Mouse (Mus musculus) lung, adult 2 months (tissue): ENCODE measurements around the gene Cd81.

Source experiments
- CTCF ChIP-seq: fragments of 200-500 bp; IDR thresholded peaks from 2 replicates; pipeline ENCODE4 v1.5.1; 2011; ENCODE audit warnings: mild to moderate bottlenecking, low read length, control low read depth; ENCODE audit not compliant: insufficient read depth
- POLR2A ChIP-seq: fragments of 200-500 bp; IDR thresholded peaks from 2 replicates; pipeline ENCODE4 v1.6.1; 2011; ENCODE audit warnings: low read depth, mild to moderate bottlenecking, control low read depth, low read length, borderline replicate concordance; ENCODE audit errors: extremely low read depth

DNA sequence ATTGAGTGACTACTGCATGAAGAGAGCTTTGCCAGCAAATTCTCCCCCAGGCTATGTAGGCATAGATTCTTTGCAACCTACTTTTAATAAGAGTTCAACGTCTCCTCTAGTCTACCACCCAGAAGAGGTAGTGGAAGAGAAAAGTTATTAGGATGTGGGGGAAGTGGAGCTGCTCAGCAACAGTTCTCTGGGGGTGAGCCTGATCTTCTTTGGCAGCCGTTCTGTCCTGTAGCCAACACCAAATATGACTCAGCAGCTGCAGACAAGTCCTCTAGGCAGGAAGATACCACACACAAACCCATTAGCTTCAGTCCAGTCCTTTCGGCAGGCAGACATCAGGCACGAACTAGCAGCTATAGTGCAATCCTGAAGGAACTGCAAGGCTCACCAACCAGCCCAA lies 48.2 kb downstream of the Cd81 start:
- TF ChIP-seq CTCF: no peak
- no peak for TF ChIP-seq POLR2A
